Mouse (Mus musculus): ENCODE measurements around the gene Neu3. TPM values are rescaled to one million over a fixed set of nuclear protein-coding genes. Genes with fewer than 3 reads are reported as not detected.
A peak's percentile ranks its signal among the peaks of the same experiment; 100 is the strongest.

Gene Neu3
- 1 to 10 TPM in 18 of 26 experiments, under 1 TPM in 7, not detected in 1; 0.34 to 3.3 (median 1.6) TPM for total RNA-seq (2018; cell fraction: chromatin; rRNA removed)
- total RNA-seq (2018; cell fraction: cytosol; rRNA removed) = 1 to 10 TPM in 12 of 26 experiments, under 1 TPM in 14; 0.14 to 1.8 (median 0.91) TPM
- 1 to 10 TPM in 14 of 26 experiments, under 1 TPM in 12; 0.16 to 3.3 (median 1.1) TPM for total RNA-seq (2018; cell fraction: nucleus; rRNA removed)
- polyA plus RNA-seq (2018) = 0.55 to 1.1 TPM (median 0.79 TPM) in 3 replicates

- no peaks in the 10 kb centered on the region for H3K79me2 ChIP-seq (ENCODE audit: inconsistent target)
- WGBS (ENCODE audit: missing documents) = 2% methylated on average over 25 of the region's 26 CpGs
- peak within 1 kb of the TSS; percentile 44 for H3K4me3 ChIP-seq (ENCODE audit: inconsistent target)
- 0 out of 2 replicates have a peak within 1 kb of the TSS, but pooled peaks have one; percentile 4 for H3K27ac ChIP-seq
- H3K36me3 ChIP-seq (ENCODE audit: inconsistent target) = no peaks in the 10 kb centered on the region
These were observed at the start of gene Neu3 for GRCm38 (mm10) chr7:99828083-99828570. Gene Neu3 (minus strand): TSS chr7:99828417.

GRCm38 (mm10) chr7:99876345-99876744 is 48.1 kb upstream of the Neu3 start:
- H3K27ac ChIP-seq = no peak overlapping the region
- no peaks in the 10 kb centered on the region for H3K36me3 ChIP-seq (ENCODE audit: inconsistent target)
- no peak overlapping the region for H3K4me3 ChIP-seq (ENCODE audit: inconsistent target)
- WGBS (ENCODE audit: missing documents) = 2% methylated on average over 3 of the region's 3 CpGs
- H3K79me2 ChIP-seq (ENCODE audit: inconsistent target) = no peaks in the 10 kb centered on the region

- no peak overlapping the region for H3K27ac ChIP-seq
- H3K36me3 ChIP-seq (ENCODE audit: inconsistent target) = no peaks in the 10 kb centered on the region
- no peaks in the 10 kb centered on the region for H3K79me2 ChIP-seq (ENCODE audit: inconsistent target)
- WGBS (ENCODE audit: missing documents) = 65% methylated on average over 5 of the region's 5 CpGs
- H3K4me3 ChIP-seq (ENCODE audit: inconsistent target) = no peak overlapping the region
These were observed 47.7 kb upstream of the Neu3 start for GRCm38 (mm10) chr7:99875891-99876290.

GRCm38 (mm10) chr7:99873965-99874364 is 45.7 kb upstream of the Neu3 start:
- WGBS (ENCODE audit: missing documents) = 92% methylated on average over 6 of the region's 6 CpGs
- H3K36me3 ChIP-seq (ENCODE audit: inconsistent target) = no peaks in the 10 kb centered on the region
- no peak overlapping the region for H3K27ac ChIP-seq
- H3K79me2 ChIP-seq (ENCODE audit: inconsistent target) = no peaks in the 10 kb centered on the region
- H3K4me3 ChIP-seq (ENCODE audit: inconsistent target) = no peak overlapping the region

GRCm38 (mm10) chr7:99869296-99869695 is 41.1 kb upstream of the Neu3 start:
- no peak overlapping the region for H3K27ac ChIP-seq
- H3K4me3 ChIP-seq (ENCODE audit: inconsistent target) = no peak overlapping the region
- H3K79me2 ChIP-seq (ENCODE audit: inconsistent target) = no peaks in the 10 kb centered on the region
- 39% methylated on average over 4 of the region's 4 CpGs for WGBS (ENCODE audit: missing documents)
- no peaks in the 10 kb centered on the region for H3K36me3 ChIP-seq (ENCODE audit: inconsistent target)

- WGBS (ENCODE audit: missing documents) = 47% methylated on average over 2 of the region's 3 CpGs
- H3K4me3 ChIP-seq (ENCODE audit: inconsistent target) = no peak overlapping the region
- H3K79me2 ChIP-seq (ENCODE audit: inconsistent target) = no peaks in the 10 kb centered on the region
- no peaks in the 10 kb centered on the region for H3K36me3 ChIP-seq (ENCODE audit: inconsistent target)
- H3K27ac ChIP-seq = peak overlapping the region; percentile 17; the same call in 1 of the 2 replicates
These were observed 37.0 kb upstream of the Neu3 start for GRCm38 (mm10) chr7:99865219-99865618.

- H3K27ac ChIP-seq = peak overlapping the region; percentile 17; the same call in 1 of the 2 replicates
- WGBS (ENCODE audit: missing documents) = 85% methylated on average over 6 of the region's 11 CpGs
These were observed 36.2 kb upstream of the Neu3 start for GRCm38 (mm10) chr7:99864241-99865028.

GRCm38 (mm10) chr7:99863362-99863761 is 35.1 kb upstream of the Neu3 start, which contains the start of gene Spcs2:
Gene Spcs2 (minus strand): TSS chr7:99863462.
- 59% methylated on average over 7 of the region's 7 CpGs for WGBS (ENCODE audit: missing documents)
- no peak within 1 kb of the TSS for H3K4me3 ChIP-seq (ENCODE audit: inconsistent target)
- H3K27ac ChIP-seq = no peak within 1 kb of the TSS
- peaks cover 3% of the 10 kb centered on the region for H3K79me2 ChIP-seq (ENCODE audit: inconsistent target)
- H3K36me3 ChIP-seq (ENCODE audit: inconsistent target) = no peaks in the 10 kb centered on the region

More at GRCm38 (mm10) chr7:99864241-99865028, 36.2 kb upstream of the Neu3 start:
- Histone ChIP-seq H3K36me3 (ENCODE audit: inconsistent target) (no peaks in the 10 kb centered on the region), H3K4me3 (ENCODE audit: inconsistent target) (no peak overlapping the region), H3K79me2 (ENCODE audit: inconsistent target) (no peaks in the 10 kb centered on the region)

GRCm38 (mm10) chr7:99858813-99859585 is 30.8 kb upstream of the Neu3 start, which contains the start of gene Xrra1:
Gene Xrra1 (plus strand): TSS chr7:99859116.
- peak within 1 kb of the TSS; percentile 77 for H3K4me3 ChIP-seq (ENCODE audit: inconsistent target)
- H3K36me3 ChIP-seq (ENCODE audit: inconsistent target) = peaks cover 6% of the 10 kb centered on the region; the same call in 1 of the 2 replicates
- peak within 1 kb of the TSS; percentile 78 for H3K27ac ChIP-seq
- WGBS (ENCODE audit: missing documents) = 1% methylated on average over 42 of the region's 42 CpGs
- peaks cover 47% of the 10 kb centered on the region for H3K79me2 ChIP-seq (ENCODE audit: inconsistent target)

- H3K27ac ChIP-seq = peak overlapping the region; percentile 78
- peaks cover 13% of the 10 kb centered on the region; the same call in 1 of the 2 replicates for H3K36me3 ChIP-seq (ENCODE audit: inconsistent target)
- WGBS (ENCODE audit: missing documents) = 2% methylated on average over 19 of the region's 19 CpGs
- peak overlapping the region; percentile 77 for H3K4me3 ChIP-seq (ENCODE audit: inconsistent target)
- H3K79me2 ChIP-seq (ENCODE audit: inconsistent target) = peaks cover 54% of the 10 kb centered on the region
These were observed 30.1 kb upstream of the Neu3 start for GRCm38 (mm10) chr7:99858175-99858812.

- peaks cover 13% of the 10 kb centered on the region; the same call in 1 of the 2 replicates for H3K36me3 ChIP-seq (ENCODE audit: inconsistent target)
- no peak overlapping the region for H3K4me3 ChIP-seq (ENCODE audit: inconsistent target)
- no peak overlapping the region for H3K27ac ChIP-seq
- WGBS (ENCODE audit: missing documents) = 53% methylated on average over 14 of the region's 14 CpGs
- H3K79me2 ChIP-seq (ENCODE audit: inconsistent target) = peaks cover 73% of the 10 kb centered on the region
These were observed 28.1 kb upstream of the Neu3 start for GRCm38 (mm10) chr7:99856266-99856861.

- Histone ChIP-seq H3K36me3 (ENCODE audit: inconsistent target) (peaks cover 16% of the 10 kb centered on the region), H3K79me2 (ENCODE audit: inconsistent target) (peaks cover 93% of the 10 kb centered on the region), H3K27ac (no peak overlapping the region), H3K4me3 (ENCODE audit: inconsistent target) (no peak overlapping the region)
- 93% methylated on average over 4 of the region's 4 CpGs for WGBS (ENCODE audit: missing documents)
These were observed 26.1 kb upstream of the Neu3 start for GRCm38 (mm10) chr7:99854311-99854710.

- peaks cover 26% of the 10 kb centered on the region for H3K36me3 ChIP-seq (ENCODE audit: inconsistent target)
- peaks cover 100% of the 10 kb centered on the region for H3K79me2 ChIP-seq (ENCODE audit: inconsistent target)
These were observed 25.1 kb upstream of the Neu3 start for GRCm38 (mm10) chr7:99853350-99853749.

More at GRCm38 (mm10) chr7:99853350-99853749, 25.1 kb upstream of the Neu3 start:
- 97% methylated on average over 7 of the region's 7 CpGs for WGBS (ENCODE audit: missing documents)
- H3K4me3 ChIP-seq (ENCODE audit: inconsistent target) = no peak overlapping the region
- no peak overlapping the region for H3K27ac ChIP-seq

Data from macrophage (primary cell).